Mouse (Mus musculus) inflammation-experienced regulatory T-cells, adult 6 months (primary cell): ENCODE results near the gene Cyp1a1. TPM values are rescaled to one million over a fixed set of nuclear protein-coding genes. Genes with fewer than 3 reads are reported as not detected.
"Not testable (repeated sequence)": the region's sequence is repeated elsewhere in the genome, so short reads cannot be mapped to it uniquely, and the experiment has no call there.

Source experiments
- ATAC-seq: one replicate; pipeline ENCODE4 v1.8.0; 2017
- polyA plus RNA-seq, 3 experiments: library from polyadenylated mRNA; unstranded; fragments of 100-300 nt; shearing (Covaris generic); gene quantifications; one replicate each; pipeline ENCODE4 v1.2.1; 2017

Gene Cyp1a1
- polyA plus RNA-seq, 3 experiments from 2014 or later = 0.21 TPM; not detected in 1

DNA sequence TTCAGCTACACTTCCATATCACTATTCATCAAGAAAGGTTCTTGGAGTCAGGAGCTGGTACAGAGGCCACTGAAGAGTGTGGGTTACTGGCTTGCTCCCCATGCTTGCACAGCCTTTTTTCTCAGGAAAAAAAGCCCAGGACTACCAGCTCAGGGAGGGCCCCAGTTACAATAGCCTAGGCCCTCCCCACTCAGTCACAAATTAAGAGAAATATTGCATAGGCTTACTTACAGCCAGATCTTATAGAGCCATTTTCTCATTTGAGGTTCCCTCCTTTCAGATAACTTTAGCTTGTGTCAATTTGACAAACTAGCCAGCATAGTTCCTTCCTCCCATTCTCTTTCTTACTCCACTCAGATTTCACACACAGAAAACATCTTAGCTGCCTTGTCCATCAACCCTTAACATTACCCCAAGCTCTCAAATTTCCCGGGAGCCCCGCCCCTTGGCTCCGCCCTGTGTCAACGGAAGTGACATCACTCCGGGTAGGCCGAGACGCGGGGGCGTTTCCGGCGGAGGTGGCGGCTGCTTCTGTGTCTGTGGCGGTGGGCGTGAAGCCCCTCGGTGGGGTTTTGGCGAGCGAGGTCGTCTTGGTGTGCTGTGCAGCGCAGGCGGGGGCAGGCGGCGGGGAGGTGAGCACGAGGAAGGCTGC, 20.5 kb downstream of the Cyp1a1 start, which contains the start of gene Edc3:
Gene Edc3 (plus strand): TSS at position 473 of the 652 bp plus-strand sequence.
- ATAC-seq = peak; percentile 96

GRCm38 (mm10) chr9:57708720-57709274, 21.1 kb downstream of the Cyp1a1 start:
- ATAC-seq = no peak

DNA sequence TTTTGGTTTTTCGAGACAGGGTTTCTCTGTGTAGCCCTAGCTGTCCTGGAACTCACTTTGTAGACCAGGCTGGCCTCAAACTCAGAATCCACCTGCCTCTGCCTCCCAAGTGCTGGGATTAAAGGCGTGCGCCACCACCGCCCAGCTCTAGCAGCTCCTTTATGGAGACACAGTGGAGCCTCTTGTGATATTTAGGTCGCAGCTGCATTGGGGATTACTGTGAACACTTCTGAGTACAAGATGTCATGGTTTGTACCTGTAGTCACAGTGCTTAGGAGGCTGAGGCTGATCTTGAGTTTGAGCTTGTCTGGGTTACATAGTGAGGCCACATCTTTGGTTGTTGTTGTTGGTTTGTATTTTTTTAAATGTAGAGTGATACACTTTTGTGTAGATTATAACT, 22.5 kb downstream of the Cyp1a1 start:
- not testable (repeated sequence) for ATAC-seq

DNA sequence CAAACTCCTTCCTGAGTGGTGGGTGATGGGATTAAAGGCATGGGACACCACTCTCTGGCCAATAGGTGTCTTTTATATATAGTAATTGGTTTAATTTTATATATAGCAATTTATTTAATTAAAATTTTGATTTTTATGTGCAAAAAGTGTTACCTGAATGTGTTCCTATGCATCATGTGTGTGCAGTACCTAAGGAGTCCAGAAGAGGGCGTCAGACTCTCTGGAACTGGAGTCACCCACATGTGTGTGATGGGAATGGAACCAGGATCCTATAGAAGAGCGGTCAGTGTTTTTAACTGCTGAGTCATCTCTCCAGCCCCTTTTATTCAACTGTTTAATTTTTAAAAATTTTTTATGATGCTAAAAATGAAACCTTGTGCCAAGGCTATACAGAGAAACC, 24.5 kb downstream of the Cyp1a1 start:
- no peak for ATAC-seq

DNA sequence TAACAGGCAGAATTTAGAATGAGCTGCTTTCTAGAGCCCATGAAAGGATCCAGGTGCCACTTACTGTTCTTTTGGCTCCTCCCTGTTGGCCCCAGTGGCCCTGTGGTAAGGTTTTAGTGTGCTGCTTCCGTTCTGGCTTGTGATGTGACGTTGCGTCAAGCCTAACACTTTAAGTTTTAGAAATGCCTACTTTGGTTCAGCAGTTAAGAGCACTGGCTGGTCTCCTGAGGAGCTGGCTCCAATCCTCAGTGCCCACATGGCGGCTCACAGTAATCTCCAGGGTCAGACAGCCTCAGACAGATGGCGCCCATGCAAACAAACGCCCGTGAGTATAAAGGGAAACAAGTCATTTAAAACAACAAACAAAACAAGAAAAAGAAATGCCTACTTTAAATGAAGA, 30.7 kb downstream of the Cyp1a1 start:
- no peak for ATAC-seq

DNA sequence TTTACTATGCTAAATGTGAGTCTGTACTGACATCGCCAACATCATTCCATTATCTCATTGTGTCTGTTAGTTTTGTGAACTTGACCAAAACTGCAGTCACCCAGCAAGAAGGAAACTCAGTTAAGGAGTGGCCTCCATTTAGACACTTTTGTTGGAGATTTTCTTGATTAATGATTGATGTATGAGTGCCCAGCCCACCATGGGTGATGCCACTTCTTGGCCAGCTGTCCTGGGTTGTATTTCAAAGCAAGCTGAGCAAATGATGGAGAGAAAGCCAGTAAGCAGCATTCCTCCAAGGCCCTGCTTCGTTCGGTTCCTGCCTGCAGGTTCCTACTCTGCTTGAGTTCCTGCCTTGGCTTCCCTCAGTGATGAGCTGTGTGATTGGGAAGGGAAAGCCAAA, 33.0 kb downstream of the Cyp1a1 start:
- no peak for ATAC-seq

- ATAC-seq = no peak
Observed at GRCm38 (mm10) chr9:57722371-57722770, 34.6 kb downstream of the Cyp1a1 start.

GRCm38 (mm10) chr9:57723315-57723715, 35.6 kb downstream of the Cyp1a1 start:
- no peak for ATAC-seq

DNA sequence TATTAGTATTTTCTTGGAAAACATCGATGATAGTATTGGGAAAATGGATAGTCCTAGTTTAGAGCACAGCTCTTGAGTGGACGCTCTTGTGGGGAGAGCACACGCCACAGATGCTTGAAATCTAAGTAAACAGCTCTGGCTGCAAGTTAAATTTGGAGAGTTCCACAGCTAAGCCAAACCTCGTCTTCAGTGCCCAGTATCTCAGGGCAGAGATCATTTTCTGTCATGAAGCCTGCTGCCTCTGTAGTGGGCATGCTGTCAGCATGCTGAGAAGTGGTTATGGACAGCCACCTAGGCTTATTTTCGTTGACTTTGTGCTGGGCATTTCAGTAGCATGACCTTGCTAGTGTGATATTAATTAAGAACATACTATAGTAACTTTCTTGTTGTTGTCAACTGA, 36.1 kb downstream of the Cyp1a1 start:
- no peak for ATAC-seq

DNA sequence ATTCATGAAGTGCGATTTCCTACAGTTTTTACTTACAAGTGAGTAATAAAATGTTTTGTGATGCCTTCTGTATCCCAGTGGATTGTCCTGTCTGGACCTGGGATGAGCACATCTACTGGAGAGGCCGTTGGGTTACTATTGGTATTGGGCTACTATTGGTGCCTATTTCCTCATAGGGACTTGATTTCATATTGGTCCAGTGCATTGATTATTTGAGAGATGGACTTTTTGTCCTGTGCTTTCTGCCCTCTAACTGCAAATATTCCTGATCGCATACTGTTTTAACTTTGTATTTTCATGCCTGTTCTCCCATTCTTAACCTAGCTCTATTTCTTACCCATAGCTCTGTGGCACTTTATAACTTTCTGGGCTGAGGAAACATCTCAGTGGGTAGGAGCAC, 37.0 kb downstream of the Cyp1a1 start:
- no peak for ATAC-seq

- ATAC-seq = no peak
Observed at GRCm38 (mm10) chr9:57728312-57728711, 40.6 kb downstream of the Cyp1a1 start.

DNA sequence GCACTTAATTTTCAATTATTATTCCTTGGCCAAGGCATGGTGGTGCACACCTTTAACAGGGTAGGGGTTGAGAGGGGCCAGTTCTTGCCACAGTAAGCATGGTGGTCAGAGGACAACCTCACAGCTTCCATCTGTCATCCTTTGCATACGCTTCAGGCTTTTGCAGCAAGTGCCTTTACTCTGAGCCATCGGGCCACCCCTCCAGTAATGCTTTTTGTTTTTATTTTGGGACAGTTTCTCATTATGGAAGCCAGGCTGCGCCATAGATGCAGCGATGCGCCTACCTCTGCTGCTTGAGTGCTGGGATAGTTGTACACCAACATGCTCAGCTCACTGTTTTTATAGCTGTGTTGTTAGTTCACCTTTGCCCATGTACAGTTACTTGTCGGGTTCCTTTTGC, 45.9 kb downstream of the Cyp1a1 start:
- ATAC-seq = no peak

- no peak for ATAC-seq
Observed at GRCm38 (mm10) chr9:57739863-57740262, 52.1 kb downstream of the Cyp1a1 start.

DNA sequence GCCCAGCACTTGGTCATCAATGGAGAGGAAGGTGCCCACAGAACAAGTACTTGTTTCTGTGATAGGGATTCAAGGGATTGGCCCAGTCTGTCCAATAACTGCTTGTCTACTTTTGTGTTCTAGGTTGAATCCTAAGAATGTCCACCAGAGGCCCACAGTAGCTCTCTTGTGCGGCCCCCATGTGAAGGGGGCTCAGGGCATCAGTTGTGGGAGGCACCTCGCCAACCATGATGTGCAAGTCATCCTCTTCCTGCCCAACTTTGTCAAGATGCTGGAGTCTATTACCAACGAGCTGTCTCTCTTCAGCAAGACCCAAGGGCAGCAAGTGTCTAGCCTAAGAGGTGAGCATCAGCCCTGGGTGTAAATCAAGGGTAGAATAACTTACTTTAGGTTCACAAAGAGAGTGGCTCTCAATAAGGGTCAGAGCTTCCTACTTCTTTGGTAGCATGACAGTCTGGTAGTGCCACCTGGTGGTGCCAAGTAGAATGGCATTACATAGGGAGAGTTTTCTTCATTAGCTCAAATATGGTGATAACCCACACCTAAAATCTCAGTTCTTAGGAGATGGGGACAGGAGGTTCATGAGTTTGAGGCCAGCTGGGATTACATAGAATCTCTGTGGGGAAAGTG, 56.8 kb downstream of the Cyp1a1 start:
- peak; percentile 58 for ATAC-seq

- no peak for ATAC-seq
Observed at GRCm38 (mm10) chr9:57747067-57747466, 59.3 kb downstream of the Cyp1a1 start.

GRCm38 (mm10) chr9:57748137-57748536, 60.4 kb downstream of the Cyp1a1 start:
- no peak for ATAC-seq

DNA sequence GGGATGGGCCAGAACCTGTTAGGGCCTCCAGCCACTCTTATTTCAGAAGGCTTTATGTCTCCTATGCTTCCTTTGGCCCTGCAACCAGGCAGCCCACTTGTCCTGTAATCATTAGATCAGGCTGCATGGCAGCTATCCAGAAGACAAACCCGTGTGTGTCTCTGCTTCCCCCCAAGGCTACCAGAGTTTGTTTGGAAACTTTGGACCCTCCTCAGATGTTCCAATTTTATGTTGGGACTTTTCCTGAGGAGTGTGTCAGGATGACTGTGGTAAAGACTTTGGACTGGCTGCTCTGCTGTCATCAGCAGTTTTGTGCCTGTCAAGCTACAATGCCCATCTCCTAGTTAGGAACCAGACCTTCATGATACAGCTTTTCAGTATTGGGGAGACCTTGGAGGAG, 61.1 kb downstream of the Cyp1a1 start:
- no peak for ATAC-seq

DNA sequence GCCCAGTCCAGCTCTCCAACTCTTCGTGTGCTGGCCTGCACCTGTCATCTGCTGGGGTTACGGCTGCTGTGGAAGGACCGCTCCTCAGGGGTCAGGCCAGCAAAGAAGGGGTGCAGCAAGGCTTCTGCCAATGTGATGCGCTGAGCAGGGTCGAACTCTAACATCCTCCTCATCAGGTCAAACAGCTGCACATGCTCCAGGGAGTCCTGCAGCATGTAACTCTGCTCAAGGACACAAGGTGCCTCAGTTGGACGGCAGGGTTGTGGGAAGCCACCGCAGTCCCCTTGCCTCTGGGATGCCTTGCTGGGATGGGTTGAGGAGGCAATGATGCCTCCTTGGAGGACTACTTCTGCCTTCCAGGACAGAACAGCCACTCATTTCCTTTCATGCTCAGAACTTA, 63.2 kb downstream of the Cyp1a1 start:
- no peak for ATAC-seq

Other genes with a start within 250 kb of the Cyp1a1 start
- gene Ppcdc, start 247.8 kb upstream of the Cyp1a1 start, polyA plus RNA-seq = 100 to 1,000 TPM in 2 of 3 experiments, 10 to 100 TPM in 1; 65.2 to 228 (median 153) TPM
- gene Scamp5, start 219.9 kb upstream of the Cyp1a1 start, polyA plus RNA-seq = not detected
- not detected for gene Rpp25, start 183.9 kb upstream of the Cyp1a1 start, polyA plus RNA-seq
- gene Cox5a, start 166.7 kb upstream of the Cyp1a1 start, polyA plus RNA-seq = 100 to 1,000 TPM; 223 to 469 (median 223) TPM
- 10 to 100 TPM; 19.6 to 40.2 (median 32.7) TPM for gene Fam219b, start 150.4 kb upstream of the Cyp1a1 start, polyA plus RNA-seq
- 10 to 100 TPM; 14.3 to 16.0 (median 14.7) TPM for gene Mpi, start 135.2 kb upstream of the Cyp1a1 start, polyA plus RNA-seq
- 10 to 100 TPM; 81.3 to 95.1 (median 84.9) TPM for gene Scamp2, start 127.0 kb upstream of the Cyp1a1 start, polyA plus RNA-seq
- 10 to 100 TPM; 31.1 to 35.4 (median 32.0) TPM for gene Ulk3, start 98.5 kb upstream of the Cyp1a1 start, polyA plus RNA-seq
- not detected for gene Cplx3, start 81.6 kb upstream of the Cyp1a1 start, polyA plus RNA-seq
- under 1 TPM; 0.23 to 0.97 (median 0.40) TPM for gene Lman1l, start 67.2 kb upstream of the Cyp1a1 start, polyA plus RNA-seq
- 100 to 1,000 TPM; 113 to 133 (median 122) TPM for gene Csk, start 34.3 kb upstream of the Cyp1a1 start, polyA plus RNA-seq
- not detected for gene Cyp1a2, start 4.2 kb upstream of the Cyp1a1 start, polyA plus RNA-seq
- gene Edc3, start 20.6 kb downstream of the Cyp1a1 start, polyA plus RNA-seq = 10 to 100 TPM; 22.7 to 32.1 (median 29.1) TPM
- gene Clk3, start 77.9 kb downstream of the Cyp1a1 start, polyA plus RNA-seq = 100 to 1,000 TPM in 1 of 3 experiments, 10 to 100 TPM in 2; 75.8 to 110 (median 88.0) TPM
- 10 to 100 TPM; 12.8 to 26.9 (median 20.9) TPM for gene Arid3b, start 148.9 kb downstream of the Cyp1a1 start, polyA plus RNA-seq
- 100 to 1,000 TPM; 113 to 167 (median 131) TPM for gene Ubl7, start 223.1 kb downstream of the Cyp1a1 start, polyA plus RNA-seq